Mouse (Mus musculus): ENCODE measurements around the gene Cbarp. TPM values are rescaled to one million over a fixed set of nuclear protein-coding genes. Genes with fewer than 3 reads are reported as not detected.
A peak's percentile ranks its signal among the peaks of the same experiment; 100 is the strongest.

Cbarp gene
- total and polyA plus RNA-seq, 3 experiments = 0.19 to 2.4 (median 2.3) TPM

DNA sequence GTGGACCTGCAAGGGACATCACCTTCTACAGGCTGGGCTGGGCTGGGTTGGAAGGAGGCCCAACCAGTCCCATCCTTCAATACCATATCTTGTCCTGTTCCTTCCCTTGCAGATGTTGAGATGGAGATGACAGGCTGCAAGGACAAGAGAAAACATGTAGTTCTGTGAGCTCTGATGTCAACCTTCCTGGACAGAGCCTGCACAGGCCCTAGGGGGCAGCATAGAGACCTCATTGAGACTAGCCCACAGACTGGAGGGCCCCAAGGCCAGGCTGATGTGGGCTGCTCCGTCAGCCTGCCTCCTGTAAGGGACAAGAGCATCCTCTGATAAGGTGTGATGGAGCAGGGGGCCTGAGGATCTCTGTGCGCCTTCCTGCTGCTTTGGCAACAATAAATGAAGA, 34.1 kb upstream of the Cbarp start:
- peak; percentile 39 for TF ChIP-seq SMC3 (IDR thresholded peaks at IDR 0.05; ENCODE audit: low read depth, low read length)
- TF ChIP-seq BHLHE40 (IDR thresholded peaks at IDR 0.05; ENCODE audit: low read depth, low read length) = 0 out of 2 replicates have a peak, but pooled peaks have one; percentile 13
- TF ChIP-seq MAZ (IDR thresholded peaks at IDR 0.05; ENCODE audit: low read depth, low read length) = 0 out of 2 replicates have a peak, but pooled peaks have one; percentile 40
- TF ChIP-seq MAFK (IDR thresholded peaks at IDR 0.05; ENCODE audit: insufficient replicate concordance, low read length) = no peak
- TF ChIP-seq ELF1 (IDR thresholded peaks at IDR 0.05; ENCODE audit: low read depth, low read length) = 0 out of 2 replicates have a peak, but pooled peaks have one; percentile 31
- no peak for TF ChIP-seq GABPA (IDR thresholded peaks at IDR 0.05; ENCODE audit: insufficient replicate concordance, low read depth, low read length)
- no peak for TF ChIP-seq MAX (IDR thresholded peaks at IDR 0.05; ENCODE audit: low read length)
- no peak for TF ChIP-seq EP300 (IDR thresholded peaks at IDR 0.05; ENCODE audit: low read length)
- 0 out of 2 replicates have a peak, but pooled peaks have one; percentile 22 for TF ChIP-seq NRF1 (IDR thresholded peaks at IDR 0.05; ENCODE audit: low read depth, low read length)
- TF ChIP-seq JUND (conservative IDR thresholded peaks at IDR 0.05; ENCODE audit: low read depth, low read length) = no peak
- TF ChIP-seq POLR2AphosphoS2 (IDR thresholded peaks at IDR 0.05; ENCODE audit: low read depth, low read length) = no peak
- TF ChIP-seq MXI1 (IDR thresholded peaks at IDR 0.05; ENCODE audit: low read depth, low read length) = no peak
- peak; percentile 10 for TF ChIP-seq RAD21 (IDR thresholded peaks at IDR 0.05; ENCODE audit: low read depth, low read length)
- TF ChIP-seq NELFE (IDR thresholded peaks at IDR 0.05; ENCODE audit: low read depth, low read length) = 0 out of 2 replicates have a peak, but pooled peaks have one; percentile 36
- no peak for TF ChIP-seq KAT2A (IDR thresholded peaks at IDR 0.05; ENCODE audit: insufficient replicate concordance, low read length)
- TF ChIP-seq SIN3A (IDR thresholded peaks at IDR 0.05; ENCODE audit: low read length) = 0 out of 2 replicates have a peak, but pooled peaks have one; percentile 29
- no peak for TF ChIP-seq USF2 (conservative IDR thresholded peaks at IDR 0.05; ENCODE audit: low read depth, low read length)
- peak; percentile 51 to 74 for TF ChIP-seq CTCF (conservative IDR thresholded peaks at IDR 0.05 in 1 of 2, IDR thresholded peaks at IDR 0.05 in 1 of 2; ENCODE audit: low read depth in 2 of 2, low read length in 2 of 2)
- no peak for TF ChIP-seq UBTF (IDR thresholded peaks at IDR 0.05; ENCODE audit: low read depth, low read length)
- no peak for TF ChIP-seq RCOR1 (conservative IDR thresholded peaks at IDR 0.05; ENCODE audit: low read depth, low read length)
- no peak for TF ChIP-seq JUN (IDR thresholded peaks at IDR 0.05; ENCODE audit: insufficient read depth, low read depth, low read length)
- no peak for TF ChIP-seq ZNF384 (IDR thresholded peaks at IDR 0.05; ENCODE audit: low read depth, low read length)
- TF ChIP-seq TBP (conservative IDR thresholded peaks at IDR 0.05; ENCODE audit: low read depth, low read length) = no peak
- dilution Hi-C loops (cut with MboI; ENCODE audit: extremely low pct_ligation_motif_present, extremely low pct_unique_long_range_greater_than_20kb, low sequenced_read_pairs) (no loop called here), in situ Hi-C loops (cut with MboI; ENCODE audit: low pct_ligation_motif_present, low pct_unique_long_range_greater_than_20kb, low sequenced_read_pairs) (loop anchor here (5.0 kb wide), 2 partner anchors 73 to 173 kb away; partner anchors contain the start of genes Adamtsl5 and Ndufs7)
- no peak overlapping the region for H3K4me3 ChIP-seq (replicated peaks in 1 of 3; ENCODE audit: low read depth in 2 of 3, low read length in 2 of 3, poor library complexity in 1 of 3)
- no peak overlapping the region for H3K4me2 ChIP-seq (ENCODE audit: insufficient read depth, low read depth, poor library complexity, severe bottlenecking)
- H3K79me2 ChIP-seq (replicated peaks; ENCODE audit: control insufficient read depth, extremely low read depth, insufficient read depth, poor library complexity, severe bottlenecking) = peaks cover 3% of the 10 kb centered on the region
- no peaks in the 10 kb centered on the region for H3K9me3 ChIP-seq (replicated peaks; ENCODE audit: low read length)
- peaks cover 11% of the 10 kb centered on the region for H3K27me3 ChIP-seq (replicated peaks)
- peak; percentile 80 for DNase-seq (ENCODE audit: extremely low read depth)
- H3K9ac ChIP-seq (ENCODE audit: insufficient read depth, low read depth) = no peak overlapping the region
- H3K4me1 ChIP-seq (ENCODE audit: control insufficient read depth in 1 of 2, insufficient read depth in 2 of 2) = peaks cover 27 to 62% of the 10 kb centered on the region in 2 experiments
- no peak overlapping the region for H3K27ac ChIP-seq (ENCODE audit: insufficient read depth, low read depth)
- peaks cover 26 to 47% of the 10 kb centered on the region in 2 experiments for H3K36me3 ChIP-seq (replicated peaks in 1 of 2; ENCODE audit: control insufficient read depth in 1 of 2, insufficient read depth in 1 of 2, low read length in 1 of 2)
